Mouse (Mus musculus) gastrocnemius, adult 8-10 months (tissue): ENCODE data around the gene Tfdp1. TPM values are rescaled to one million over a fixed set of nuclear protein-coding genes. Genes with fewer than 3 reads are reported as not detected.

Experiments used
- DNase-seq, 2 experiments: peaks; one replicate each; pipeline ENCODE4 v3.0.0; 2022; ENCODE audit warnings: low spot score in 2 of 2
- total RNA-seq, 4 experiments: library from RNA; stranded (reverse); gene quantifications; 2 replicates each; pipeline ENCODE4 v1.2.4; 2022

Tfdp1 gene
- total RNA-seq, 4 experiments from 2014 or later, result 49.4 to 70.8 (median 63.2) TPM

DNA sequence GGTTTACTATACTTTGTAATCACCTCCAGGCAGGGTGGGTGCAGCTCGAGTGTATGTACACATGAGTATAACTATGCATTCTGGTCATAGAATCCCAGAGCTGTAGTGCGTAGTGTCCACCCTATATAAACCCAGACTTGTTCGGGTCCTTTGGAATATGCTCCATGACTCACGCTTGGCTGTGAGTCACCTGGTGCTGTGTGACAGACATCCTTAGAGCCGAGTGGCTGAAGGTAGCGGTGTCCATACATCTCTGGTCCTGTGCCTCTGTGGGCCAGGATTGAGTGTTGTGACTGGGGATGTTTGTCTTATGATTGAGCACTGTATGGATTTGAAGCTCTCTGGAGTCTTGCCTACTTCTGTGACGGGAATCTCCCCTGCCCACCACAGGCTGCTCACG, 14.1 kb downstream of the Tfdp1 start:
- DNase-seq, result no peak

DNA sequence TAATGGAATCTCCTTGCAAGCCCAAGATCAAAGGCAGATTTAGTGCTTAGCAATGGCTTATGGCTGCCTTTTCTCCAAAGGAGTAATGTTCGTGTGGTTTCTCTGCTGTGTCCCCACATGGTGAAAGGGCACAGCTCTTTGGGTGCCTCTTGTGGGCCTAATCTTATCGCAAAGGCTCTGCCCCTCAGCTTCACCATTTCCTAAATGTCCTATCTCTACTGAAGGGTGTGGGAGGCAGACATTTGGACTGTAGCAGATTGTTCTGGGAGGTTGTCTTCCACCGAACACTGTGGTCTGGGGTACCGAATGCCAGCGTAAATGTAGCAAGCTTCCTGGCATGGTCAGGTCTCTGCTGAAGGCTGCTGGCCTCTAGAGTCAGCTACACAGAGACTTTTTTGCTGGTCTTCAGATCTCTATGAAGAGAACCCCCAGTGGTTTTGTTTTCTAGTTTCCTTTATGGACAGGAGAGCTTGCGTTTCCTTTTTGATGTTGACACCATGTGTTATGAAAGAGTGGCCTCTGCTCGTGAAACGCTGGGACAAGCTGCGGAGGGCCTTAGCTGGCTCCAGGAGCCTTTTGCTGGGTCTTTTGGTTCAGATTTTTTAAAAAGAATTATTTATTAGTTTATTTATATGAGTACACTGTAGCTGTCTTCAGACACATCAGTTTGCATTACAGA, 14.7 kb downstream of the Tfdp1 start:
- no peak for DNase-seq

- DNase-seq, result no peak
These were observed 15.3 kb downstream of the Tfdp1 start for GRCm38 (mm10) chr8:13353883-13354282.

GRCm38 (mm10) chr8:13356221-13356620, 17.7 kb downstream of the Tfdp1 start:
- DNase-seq, result no peak

GRCm38 (mm10) chr8:13356681-13357080, 18.1 kb downstream of the Tfdp1 start:
- DNase-seq, result peak; percentile 48 to 63

DNA sequence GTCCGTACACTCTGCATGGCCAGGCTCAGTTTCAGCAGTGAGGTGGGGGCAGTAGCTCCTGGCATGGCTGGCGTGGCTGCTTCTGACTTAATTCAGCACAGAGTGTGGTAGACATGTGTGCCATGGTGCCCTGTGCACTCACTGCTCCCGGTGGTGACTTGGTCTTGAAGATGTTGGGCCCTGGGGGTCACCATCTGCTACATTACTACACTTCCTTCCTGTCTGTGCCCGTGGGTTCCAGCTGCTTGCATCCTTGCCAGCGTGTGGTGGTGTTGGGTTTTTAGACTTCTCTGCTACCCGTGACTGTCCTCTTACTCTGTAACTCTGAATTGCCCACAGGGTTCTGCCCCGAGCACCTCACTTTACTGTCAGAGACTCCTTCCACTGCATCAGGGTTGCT, 21.7 kb downstream of the Tfdp1 start:
- no peak for DNase-seq

DNA sequence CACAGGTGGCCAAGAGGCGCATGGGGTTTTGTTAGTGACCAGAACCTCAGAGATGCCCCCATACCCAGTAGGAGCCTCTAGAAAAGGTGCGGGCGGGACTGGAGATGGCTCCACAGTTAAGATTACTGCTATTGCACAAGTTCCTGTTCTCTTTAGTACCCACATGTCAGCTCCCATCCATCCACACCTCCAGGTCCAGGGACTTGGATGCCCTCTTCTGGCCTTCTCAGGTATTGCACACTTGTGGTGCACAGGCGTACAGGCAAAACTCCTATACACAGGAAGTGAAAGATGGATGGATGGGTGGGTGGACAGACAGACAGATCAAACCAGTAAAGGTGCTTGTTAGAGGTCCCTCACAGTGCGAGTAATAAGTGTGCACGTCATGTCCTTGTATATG, 23.3 kb downstream of the Tfdp1 start:
- no peak for DNase-seq

DNA sequence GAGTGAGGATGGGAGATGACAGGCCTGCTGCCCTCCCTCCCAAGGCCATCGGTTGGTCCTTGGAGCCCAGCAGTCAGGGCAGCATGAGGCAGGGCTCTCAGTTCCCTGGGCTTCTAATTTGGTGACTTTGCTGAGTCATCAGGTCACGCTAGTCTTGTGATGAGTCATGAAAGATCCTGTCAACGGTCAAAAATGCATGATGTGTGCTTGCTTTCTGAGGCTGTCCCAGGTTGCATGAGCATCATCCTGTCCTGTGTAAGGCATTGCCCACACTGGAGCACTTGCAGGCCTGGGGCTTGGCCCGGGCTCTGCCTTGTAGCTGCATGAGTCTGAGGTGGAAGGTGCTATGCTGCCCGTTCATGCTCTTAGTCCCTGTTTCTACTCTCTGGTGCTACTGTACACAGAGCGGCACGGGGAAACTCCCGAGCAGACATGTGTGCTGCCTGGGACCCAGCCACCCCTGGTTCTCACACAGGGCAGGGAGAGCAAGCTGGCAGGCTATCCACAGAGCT, 34.7 kb downstream of the Tfdp1 start:
- DNase-seq, result no peak

DNA sequence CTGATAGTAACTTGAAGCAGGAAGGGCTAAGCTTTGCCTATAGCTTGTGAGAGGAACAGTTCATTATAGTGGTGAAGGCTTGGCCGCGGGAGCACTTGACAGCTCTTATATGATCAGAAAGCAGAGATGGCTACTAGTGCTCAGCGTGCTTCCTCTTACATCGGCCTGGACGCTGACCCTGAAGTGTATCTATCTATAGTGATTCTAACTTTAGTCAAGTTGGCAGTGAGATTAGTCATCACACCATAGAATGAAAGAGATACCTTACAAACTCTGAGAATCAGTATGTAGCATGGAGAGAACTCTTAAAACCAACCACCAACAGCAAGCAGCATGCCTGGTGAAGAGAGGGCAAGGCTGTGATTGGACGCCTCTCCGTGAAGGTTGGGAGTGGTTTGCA, 43.1 kb downstream of the Tfdp1 start:
- no peak for DNase-seq

GRCm38 (mm10) chr8:13382536-13382935, 44.0 kb downstream of the Tfdp1 start:
- DNase-seq, result no peak

GRCm38 (mm10) chr8:13382999-13383398, 44.4 kb downstream of the Tfdp1 start:
- no peak for DNase-seq

GRCm38 (mm10) chr8:13386366-13386765, 47.8 kb downstream of the Tfdp1 start:
- DNase-seq, result no peak

GRCm38 (mm10) chr8:13387728-13388127, 49.2 kb downstream of the Tfdp1 start:
- no peak for DNase-seq

GRCm38 (mm10) chr8:13388744-13389143, 50.2 kb downstream of the Tfdp1 start:
- no peak for DNase-seq

- no peak for DNase-seq
These were observed 55.3 kb downstream of the Tfdp1 start for GRCm38 (mm10) chr8:13393869-13394268.

- DNase-seq, result no peak
These were observed 58.2 kb downstream of the Tfdp1 start, which contains the start of gene Atp4b for GRCm38 (mm10) chr8:13396725-13397124. Atp4b (minus strand) TSS chr8:13396825.

- DNase-seq, result no peak
These were observed 65.0 kb downstream of the Tfdp1 start for GRCm38 (mm10) chr8:13403517-13403916.

- no peak for DNase-seq
These were observed 66.1 kb downstream of the Tfdp1 start, which contains the start of gene Grk1 for GRCm38 (mm10) chr8:13404666-13405131. Grk1 (plus strand) TSS chr8:13405081.

GRCm38 (mm10) chr8:13406011-13406410, 67.5 kb downstream of the Tfdp1 start:
- no peak for DNase-seq

GRCm38 (mm10) chr8:13411597-13411996, 73.0 kb downstream of the Tfdp1 start:
- DNase-seq, result peak; percentile 39 to 47

DNA sequence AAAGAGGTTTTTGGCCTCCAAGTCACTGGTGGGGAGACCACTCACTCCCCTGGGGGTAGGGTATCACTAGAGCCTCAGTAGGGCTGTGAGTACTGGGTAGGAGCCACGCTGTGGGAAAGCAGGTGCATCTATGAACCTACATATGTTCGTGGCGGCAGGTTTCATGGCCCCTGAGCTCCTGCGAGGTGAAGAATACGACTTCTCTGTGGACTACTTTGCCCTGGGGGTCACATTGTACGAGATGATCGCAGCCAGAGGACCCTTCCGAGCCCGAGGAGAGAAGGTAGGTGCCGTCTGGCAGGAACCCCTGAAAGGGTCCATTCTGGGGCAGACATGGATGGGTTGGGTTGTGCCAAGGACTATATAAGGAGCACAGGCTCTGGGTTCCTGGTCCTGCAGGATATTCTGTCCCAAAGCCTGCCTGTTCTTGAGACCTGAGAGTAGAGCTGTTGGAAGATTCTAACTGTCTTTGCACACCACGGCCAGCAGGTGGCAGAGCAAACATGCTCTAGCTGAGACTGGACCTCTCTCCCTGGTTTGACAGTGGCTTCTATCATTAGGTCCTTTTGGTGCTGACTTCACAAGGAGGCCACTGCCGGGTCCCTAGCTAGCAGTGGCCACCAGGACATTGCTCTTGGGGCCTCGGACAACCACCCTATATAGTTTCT, 74.5 kb downstream of the Tfdp1 start:
- no peak for DNase-seq

- no peak for DNase-seq
These were observed 75.4 kb downstream of the Tfdp1 start for GRCm38 (mm10) chr8:13413823-13414390.
